Mouse (Mus musculus): ENCODE measurements around the gene Triobp. TPM values are rescaled to one million over a fixed set of nuclear protein-coding genes. Genes with fewer than 3 reads are reported as not detected.

Triobp gene
- polyA plus RNA-seq, 1 experiment from 2014 or later = 50.2 TPM

DNA sequence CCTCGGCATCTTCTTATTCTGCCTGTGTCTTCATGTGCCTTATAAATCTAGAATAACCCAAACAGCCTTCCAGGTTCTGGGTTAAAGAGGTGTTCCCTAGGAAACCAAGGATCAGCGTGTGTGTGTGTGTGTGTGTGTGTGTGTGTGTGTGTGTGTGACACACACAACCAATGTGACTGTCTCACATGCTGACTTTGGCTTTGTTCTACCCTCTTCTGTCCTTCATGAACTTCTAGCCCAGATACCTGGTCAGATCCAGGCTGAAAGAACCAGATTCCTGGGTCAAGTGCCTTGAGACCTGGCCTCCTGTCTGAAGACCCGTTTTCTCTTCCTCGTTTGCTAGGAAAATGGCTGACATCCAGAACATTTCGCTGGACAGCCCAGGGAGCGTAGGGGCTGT, 94.1 kb downstream of the Triobp start, which contains the start of gene Galr3:
Gene Galr3, plus strand, starts transcription at position 301 of the 400 bp plus-strand sequence.
- Histone ChIP-seq H3K36me3 (peaks cover 10% of the 10 kb centered on the region), H3K4me3 (peak within 1 kb of the TSS; percentile 61), H3K9me3 (no peaks in the 10 kb centered on the region), H3K4me1 (peaks cover 50% of the 10 kb centered on the region), H3K27me3 (peaks cover 38% of the 10 kb centered on the region), H3K4me2 (replicated peaks) (peak within 1 kb of the TSS; percentile 99), H3K9ac (peak within 1 kb of the TSS; percentile 68), H3K27ac (no peak within 1 kb of the TSS)
- no peak for ATAC-seq (ENCODE audit: low FRiP score, low read depth)
- WGBS = 72% methylated on average over 6 of the region's 6 CpGs

DNA sequence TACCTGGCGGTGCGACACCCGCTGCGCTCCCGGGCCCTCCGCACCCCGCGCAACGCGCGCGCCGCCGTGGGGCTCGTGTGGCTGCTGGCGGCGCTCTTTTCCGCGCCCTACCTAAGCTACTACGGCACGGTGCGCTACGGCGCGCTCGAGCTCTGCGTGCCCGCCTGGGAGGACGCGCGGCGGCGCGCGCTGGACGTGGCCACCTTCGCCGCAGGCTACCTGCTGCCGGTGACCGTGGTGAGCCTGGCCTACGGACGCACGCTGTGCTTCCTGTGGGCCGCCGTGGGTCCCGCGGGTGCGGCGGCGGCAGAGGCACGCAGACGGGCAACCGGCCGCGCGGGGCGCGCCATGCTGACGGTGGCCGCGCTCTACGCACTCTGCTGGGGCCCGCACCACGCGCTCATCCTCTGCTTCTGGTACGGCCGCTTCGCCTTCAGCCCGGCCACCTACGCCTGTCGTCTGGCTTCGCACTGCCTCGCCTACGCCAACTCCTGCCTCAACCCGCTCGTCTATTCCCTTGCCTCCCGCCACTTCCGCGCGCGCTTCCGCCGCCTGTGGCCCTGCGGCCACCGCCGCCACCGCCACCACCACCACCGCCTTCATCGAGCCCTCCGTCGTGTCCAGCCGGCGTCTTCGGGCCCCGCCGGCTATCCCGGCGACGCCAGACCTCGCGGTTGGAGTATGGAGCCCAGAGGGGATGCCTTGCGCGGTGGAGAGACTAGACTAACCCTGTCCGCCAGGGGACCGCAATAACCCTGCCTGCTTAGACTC, 95.4 kb downstream of the Triobp start:
- ATAC-seq (ENCODE audit: low FRiP score, low read depth) = peak; percentile 12; the same call in 1 of the 2 replicates
- peaks cover 38% of the 10 kb centered on the region for H3K27me3 ChIP-seq
- no peaks in the 10 kb centered on the region for H3K36me3 ChIP-seq
- peak overlapping the region; percentile 68 for H3K9ac ChIP-seq
- H3K27ac ChIP-seq = no peak overlapping the region
- peak overlapping the region; percentile 99 for H3K4me2 ChIP-seq (replicated peaks)
- H3K9me3 ChIP-seq = no peaks in the 10 kb centered on the region
- H3K4me3 ChIP-seq = peak overlapping the region; percentile 61
- peaks cover 46% of the 10 kb centered on the region for H3K4me1 ChIP-seq
- WGBS = under 1% methylated on average over 105 of the region's 105 CpGs

GRCm38 (mm10) chr15:79044837-79045236, 97.3 kb downstream of the Triobp start:
- ATAC-seq (ENCODE audit: low FRiP score, low read depth) = no peak
- no peaks in the 10 kb centered on the region for H3K9me3 ChIP-seq
- no peaks in the 10 kb centered on the region for H3K36me3 ChIP-seq
- H3K4me3 ChIP-seq = no peak overlapping the region
- no peak overlapping the region for H3K9ac ChIP-seq
- WGBS = 10% methylated on average over 4 of the region's 4 CpGs
- H3K27ac ChIP-seq = no peak overlapping the region
- peaks cover 34% of the 10 kb centered on the region for H3K4me1 ChIP-seq
- H3K4me2 ChIP-seq (replicated peaks) = no peak overlapping the region
- H3K27me3 ChIP-seq = peaks cover 38% of the 10 kb centered on the region

DNA sequence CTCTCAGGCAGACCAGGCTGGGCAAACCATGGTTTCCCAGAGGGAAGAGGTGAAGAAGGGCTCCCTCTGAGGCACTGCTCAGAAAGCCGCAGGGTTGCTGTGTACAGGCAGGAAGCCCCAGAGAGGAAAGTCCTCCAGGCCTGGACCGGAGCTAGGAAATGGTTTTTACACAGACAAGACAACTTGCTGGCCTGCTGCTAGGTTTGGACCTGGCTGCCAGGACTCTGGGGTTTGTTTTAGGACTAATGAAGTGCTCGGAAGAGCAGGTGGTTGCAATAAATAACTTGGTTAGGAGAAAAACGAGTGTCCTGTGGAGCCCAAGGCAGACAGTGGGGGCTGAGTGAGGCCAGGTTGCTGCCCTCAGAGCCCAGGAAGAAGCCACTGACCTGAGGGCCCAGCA, 100.7 kb downstream of the Triobp start:
- Histone ChIP-seq H3K36me3 (peaks cover 18% of the 10 kb centered on the region), H3K4me1 (peaks cover 14% of the 10 kb centered on the region), H3K9ac (0 out of 2 replicates have a peak overlapping the region, but pooled peaks have one; percentile 2), H3K27me3 (peaks cover 8% of the 10 kb centered on the region), H3K9me3 (no peaks in the 10 kb centered on the region), H3K4me2 (replicated peaks) (no peak overlapping the region), H3K27ac (no peak overlapping the region), H3K4me3 (no peak overlapping the region)
- WGBS = 39% methylated on average over 4 of the region's 4 CpGs
- ATAC-seq (ENCODE audit: low FRiP score, low read depth) = no peak

DNA sequence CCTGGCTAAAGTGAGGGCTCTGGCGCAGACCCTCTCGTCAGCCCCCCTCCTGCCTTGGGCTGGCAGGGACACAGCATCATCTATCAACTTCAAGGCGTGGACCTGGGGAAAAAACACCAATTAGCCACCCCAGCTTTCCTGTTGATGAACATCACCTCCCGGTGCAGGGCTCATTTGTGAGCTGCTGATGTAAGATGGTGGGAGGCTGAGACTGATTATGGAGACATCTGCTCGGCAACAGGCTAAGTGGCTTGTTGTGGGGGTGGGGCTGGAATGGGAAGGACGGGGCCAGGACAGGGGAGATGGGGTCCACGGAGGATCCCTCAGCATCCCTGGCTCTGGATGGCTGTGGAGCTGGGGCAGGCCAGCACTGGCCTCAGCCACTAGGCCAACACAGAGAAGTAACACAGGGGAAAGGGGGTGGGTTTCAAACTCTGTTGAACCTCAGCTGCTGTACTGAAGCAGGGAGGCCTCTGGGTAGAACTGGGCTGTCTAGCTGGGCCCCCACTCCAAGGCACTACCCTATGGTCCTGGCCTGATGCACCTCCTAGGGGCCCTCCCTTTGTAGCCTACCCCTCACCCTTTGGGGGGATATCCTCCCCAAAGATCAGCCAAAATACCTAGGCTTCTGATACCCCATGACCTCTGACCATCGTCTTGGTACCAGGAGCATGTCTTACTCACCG, 102.8 kb downstream of the Triobp start:
- Histone ChIP-seq H3K36me3 (peaks cover 39% of the 10 kb centered on the region), H3K27me3 (no peaks in the 10 kb centered on the region), H3K4me3 (no peak overlapping the region), H3K9me3 (no peaks in the 10 kb centered on the region), H3K27ac (no peak overlapping the region), H3K4me2 (replicated peaks) (no peak overlapping the region), H3K4me1 (peaks cover 6% of the 10 kb centered on the region; the same call in 1 of the 2 replicates), H3K9ac (peak overlapping the region; percentile 25; the same call in 1 of the 2 replicates)
- no peak for ATAC-seq (ENCODE audit: low FRiP score, low read depth)
- 42% methylated on average over 9 of the region's 9 CpGs for WGBS

DNA sequence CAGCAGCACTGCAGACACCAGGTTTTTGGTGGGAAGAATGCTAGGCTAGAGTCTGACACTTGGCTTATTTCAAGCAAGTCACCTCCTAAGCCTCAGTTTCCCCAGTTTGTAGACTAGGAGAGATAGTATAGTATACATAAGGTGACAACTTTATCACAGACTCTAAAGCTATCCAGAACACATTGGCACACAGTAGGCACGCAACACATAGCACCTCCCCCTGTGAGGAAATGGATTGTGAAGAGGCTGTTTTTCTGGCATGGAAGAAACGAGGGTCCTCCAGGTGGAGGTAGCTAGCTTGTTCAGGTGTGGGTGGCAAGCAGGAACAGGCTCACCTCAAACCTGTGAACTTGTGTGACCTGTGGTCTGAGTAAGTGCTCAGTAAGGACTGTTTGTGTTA, 103.4 kb downstream of the Triobp start:
- H3K4me3 ChIP-seq = no peak overlapping the region
- H3K9ac ChIP-seq = no peak overlapping the region
- H3K4me2 ChIP-seq (replicated peaks) = no peak overlapping the region
- H3K4me1 ChIP-seq = peaks cover 6% of the 10 kb centered on the region; the same call in 1 of the 2 replicates
- no peaks in the 10 kb centered on the region for H3K9me3 ChIP-seq
- no peaks in the 10 kb centered on the region for H3K27me3 ChIP-seq
- 79% methylated on average over 2 of the region's 2 CpGs for WGBS
- no peak overlapping the region for H3K27ac ChIP-seq
- no peak for ATAC-seq (ENCODE audit: low FRiP score, low read depth)
- H3K36me3 ChIP-seq = peaks cover 45% of the 10 kb centered on the region

GRCm38 (mm10) chr15:79051461-79052360, 104.2 kb downstream of the Triobp start:
- H3K27ac ChIP-seq = no peak overlapping the region; the same call in 1 of the 2 replicates
- H3K4me3 ChIP-seq = no peak overlapping the region
- H3K4me2 ChIP-seq (replicated peaks) = no peak overlapping the region
- 69% methylated on average over 13 of the region's 13 CpGs for WGBS
- H3K27me3 ChIP-seq = no peaks in the 10 kb centered on the region
- no peak overlapping the region for H3K9ac ChIP-seq
- no peak for ATAC-seq (ENCODE audit: low FRiP score, low read depth)
- H3K9me3 ChIP-seq = no peaks in the 10 kb centered on the region
- H3K36me3 ChIP-seq = peaks cover 53% of the 10 kb centered on the region
- H3K4me1 ChIP-seq = peaks cover 6% of the 10 kb centered on the region; the same call in 1 of the 2 replicates

- no peak overlapping the region for H3K27ac ChIP-seq
- H3K36me3 ChIP-seq = peaks cover 59% of the 10 kb centered on the region
- ATAC-seq (ENCODE audit: low FRiP score, low read depth) = no peak
- peaks cover 6% of the 10 kb centered on the region; the same call in 1 of the 2 replicates for H3K4me1 ChIP-seq
- H3K9ac ChIP-seq = no peak overlapping the region
- no peak overlapping the region for H3K4me2 ChIP-seq (replicated peaks)
- H3K4me3 ChIP-seq = no peak overlapping the region
- H3K27me3 ChIP-seq = no peaks in the 10 kb centered on the region
- no peaks in the 10 kb centered on the region for H3K9me3 ChIP-seq
- 77% methylated on average over 2 of the region's 2 CpGs for WGBS
Observed at GRCm38 (mm10) chr15:79052366-79052765, 104.8 kb downstream of the Triobp start.

Small RNAs within 50 kb of the gene (microRNA-seq; reads per million reads assigned to microRNA genes)
- gene Mir6956 = 2.4 reads per million, percentile 8 among the genes with 10 or more reads in this experiment

Other genes starting within 250 kb of the Triobp start
- gene Elfn2, start 229.0 kb upstream of the Triobp start, polyA plus RNA-seq (2015; fragmentation: Nextera tagmentation; extraction: Ambion mirVana) = 0.05 and 0.11 TPM in 2 replicates
- 14.1 and 15.0 TPM in 2 replicates for gene Mfng, start 174.2 kb upstream of the Triobp start, polyA plus RNA-seq (2015; fragmentation: Nextera tagmentation; extraction: Ambion mirVana)
- 3.0 TPM in 2 replicates for gene Card10, start 144.7 kb upstream of the Triobp start, polyA plus RNA-seq (2015; fragmentation: Nextera tagmentation; extraction: Ambion mirVana)
- gene Cdc42ep1, start 105.1 kb upstream of the Triobp start, polyA plus RNA-seq (2015; fragmentation: Nextera tagmentation; extraction: Ambion mirVana) = 17.9 and 19.1 TPM in 2 replicates
- 0.47 and 0.53 TPM in 2 replicates for gene Lgals2, start 92.2 kb upstream of the Triobp start, polyA plus RNA-seq (2015; fragmentation: Nextera tagmentation; extraction: Ambion mirVana)
- 42.0 and 46.5 TPM in 2 replicates for gene Gga1, start 70.5 kb upstream of the Triobp start, polyA plus RNA-seq (2015; fragmentation: Nextera tagmentation; extraction: Ambion mirVana)
- 0.34 and 0.71 TPM in 2 replicates for gene Gm49510, start 48.1 kb upstream of the Triobp start, polyA plus RNA-seq (2015; fragmentation: Nextera tagmentation; extraction: Ambion mirVana)
- gene Sh3bp1, start 48.0 kb upstream of the Triobp start, polyA plus RNA-seq (2015; fragmentation: Nextera tagmentation; extraction: Ambion mirVana) = 43.7 and 51.3 TPM in 2 replicates
- gene Pdxp, start 33.8 kb upstream of the Triobp start, polyA plus RNA-seq (2015; fragmentation: Nextera tagmentation; extraction: Ambion mirVana) = 19.1 and 20.3 TPM in 2 replicates
- gene Lgals1, start 21.0 kb upstream of the Triobp start, polyA plus RNA-seq (2015; fragmentation: Nextera tagmentation; extraction: Ambion mirVana) = 1,866 and 1,947 TPM in 2 replicates
- gene Nol12, start 12.8 kb upstream of the Triobp start, polyA plus RNA-seq (2015; fragmentation: Nextera tagmentation; extraction: Ambion mirVana) = 55.7 and 60.0 TPM in 2 replicates
- gene H1f0, start 80.7 kb downstream of the Triobp start, polyA plus RNA-seq (2015; fragmentation: Nextera tagmentation; extraction: Ambion mirVana) = 558 and 589 TPM in 2 replicates
- gene Galr3, start 94.2 kb downstream of the Triobp start, polyA plus RNA-seq (2015; fragmentation: Nextera tagmentation; extraction: Ambion mirVana) = not detected in 2 replicates
- gene Ankrd54, start 115.2 kb downstream of the Triobp start, polyA plus RNA-seq (2015; fragmentation: Nextera tagmentation; extraction: Ambion mirVana) = 51.9 and 52.8 TPM in 2 replicates
- gene Eif3l, start 127.5 kb downstream of the Triobp start, polyA plus RNA-seq (2015; fragmentation: Nextera tagmentation; extraction: Ambion mirVana) = 221 and 229 TPM in 2 replicates
- gene Micall1, start 161.2 kb downstream of the Triobp start, polyA plus RNA-seq (2015; fragmentation: Nextera tagmentation; extraction: Ambion mirVana) = 8.9 and 10.6 TPM in 2 replicates
- 293 and 294 TPM in 2 replicates for gene Polr2f, start 193.3 kb downstream of the Triobp start, polyA plus RNA-seq (2015; fragmentation: Nextera tagmentation; extraction: Ambion mirVana)
- 5.6 and 7.5 TPM in 2 replicates for gene 1700088E04Rik, start 193.5 kb downstream of the Triobp start, polyA plus RNA-seq (2015; fragmentation: Nextera tagmentation; extraction: Ambion mirVana)
- gene Sox10, start 217.5 kb downstream of the Triobp start, polyA plus RNA-seq (2015; fragmentation: Nextera tagmentation; extraction: Ambion mirVana) = 5.9 and 6.3 TPM in 2 replicates